Mouse (Mus musculus): ENCODE measurements around the gene Col28a1. TPM values are rescaled to one million over a fixed set of nuclear protein-coding genes. Genes with fewer than 3 reads are reported as not detected.
"Not testable (repeated sequence)": the region's sequence is repeated elsewhere in the genome, so short reads cannot be mapped to it uniquely, and the experiment has no call there.

Gene Col28a1
- polyA plus RNA-seq, 1 experiment from 2014 or later: 0.37 TPM

DNA sequence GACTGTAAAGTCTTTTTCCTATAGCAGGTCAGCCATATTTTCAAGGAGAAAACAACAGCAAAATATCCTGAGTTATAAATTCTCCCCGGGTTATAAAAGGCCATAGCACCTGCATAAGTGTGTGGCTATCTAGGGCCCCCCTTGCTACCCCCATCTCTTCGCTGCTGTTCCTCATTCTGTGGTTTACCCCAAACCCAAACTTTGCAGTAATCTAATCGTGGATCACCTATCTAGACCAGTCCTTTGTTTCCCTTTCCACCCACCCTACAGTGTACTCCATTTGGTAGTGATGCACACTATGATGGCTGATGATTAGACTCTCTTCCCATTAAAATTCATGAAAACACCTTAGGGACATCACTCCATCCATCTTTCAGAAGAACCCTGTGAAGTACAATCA is 125.3 kb downstream of the Col28a1 start:
- Histone ChIP-seq H3K9me3 (no peaks in the 10 kb centered on the region), H3K4me2 (replicated peaks) (no peak overlapping the region)
- 86% methylated on average over 3 of the region's 3 CpGs for WGBS

DNA sequence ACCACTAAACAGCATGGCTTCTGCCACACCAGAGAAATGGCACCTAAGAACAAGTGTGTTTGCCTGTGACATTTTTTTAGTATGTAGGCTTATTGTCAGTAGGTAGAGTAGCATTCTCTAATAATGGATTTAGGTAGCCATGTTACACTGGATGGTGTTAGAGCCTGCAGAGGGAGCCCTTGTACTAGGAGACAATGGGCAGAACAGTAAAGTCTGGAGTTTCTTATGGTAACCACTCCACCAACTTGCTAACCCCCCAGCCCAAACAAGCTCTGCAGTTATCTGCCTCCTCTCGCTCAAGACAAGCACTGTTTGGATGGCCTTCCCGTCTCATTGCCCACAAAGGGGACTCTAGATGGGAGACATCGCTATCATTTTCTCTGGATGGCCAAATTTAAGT is 126.2 kb downstream of the Col28a1 start:
- H3K36me3 ChIP-seq: no peaks in the 10 kb centered on the region
- no peak overlapping the region for H3K4me3 ChIP-seq
- no peaks in the 10 kb centered on the region for H3K9me3 ChIP-seq
- ATAC-seq (ENCODE audit: low FRiP score, low read depth): peak; percentile 69
- H3K9ac ChIP-seq: no peak overlapping the region
- WGBS: 55% methylated on average over 3 of the region's 3 CpGs
- no peak overlapping the region for H3K4me2 ChIP-seq (replicated peaks)
- H3K27me3 ChIP-seq: no peaks in the 10 kb centered on the region
- H3K4me1 ChIP-seq: peaks cover 11% of the 10 kb centered on the region
- no peak overlapping the region for H3K27ac ChIP-seq

More for the DNA sequence above, 125.3 kb downstream of the Col28a1 start:
- no peak for ATAC-seq (ENCODE audit: low FRiP score, low read depth)
- no peaks in the 10 kb centered on the region for H3K36me3 ChIP-seq
- peaks cover 11% of the 10 kb centered on the region for H3K4me1 ChIP-seq
- H3K27me3 ChIP-seq: no peaks in the 10 kb centered on the region
- no peak overlapping the region for H3K9ac ChIP-seq
- no peak overlapping the region for H3K27ac ChIP-seq
- H3K4me3 ChIP-seq: no peak overlapping the region

GRCm38 (mm10) chr6:8059199-8059598 is 133.2 kb downstream of the Col28a1 start:
- WGBS: 79% methylated on average over 7 of the region's 7 CpGs
- peaks cover 7% of the 10 kb centered on the region; the same call in 1 of the 2 replicates for H3K4me1 ChIP-seq
- H3K27ac ChIP-seq: no peak overlapping the region
- no peak overlapping the region for H3K9ac ChIP-seq
- ATAC-seq (ENCODE audit: low FRiP score, low read depth): no peak
- no peak overlapping the region for H3K4me3 ChIP-seq
- no peak overlapping the region for H3K4me2 ChIP-seq (replicated peaks)
- H3K27me3 ChIP-seq: no peaks in the 10 kb centered on the region
- no peaks in the 10 kb centered on the region for H3K9me3 ChIP-seq
- no peaks in the 10 kb centered on the region for H3K36me3 ChIP-seq

- ATAC-seq (ENCODE audit: low FRiP score, low read depth): no peak
These were observed 144.2 kb downstream of the Col28a1 start for GRCm38 (mm10) chr6:8048216-8048615.

DNA sequence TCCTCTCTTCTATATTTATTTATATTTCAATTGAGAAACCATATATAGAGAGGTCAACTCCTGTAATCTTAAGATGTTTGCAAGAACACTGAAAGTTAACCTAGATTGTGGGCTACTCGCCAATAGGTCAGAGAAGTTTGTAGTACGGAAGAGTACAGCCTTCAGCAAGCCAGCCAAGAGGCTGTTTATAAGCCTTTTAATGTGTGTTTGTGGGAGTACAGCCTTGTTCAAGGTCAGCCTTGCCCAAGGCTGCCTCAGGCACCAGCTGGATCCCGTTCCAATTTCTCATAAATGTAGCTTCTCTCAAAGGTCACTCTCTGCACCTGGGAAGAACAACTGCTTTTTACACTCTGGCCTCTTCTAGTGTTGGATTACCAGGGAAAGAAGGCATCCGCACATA is 146.0 kb downstream of the Col28a1 start:
- Histone ChIP-seq H3K9me3 (no peaks in the 10 kb centered on the region), H3K36me3 (no peaks in the 10 kb centered on the region), H3K9ac (no peak overlapping the region), H3K4me3 (no peak overlapping the region), H3K27ac (no peak overlapping the region), H3K4me1 (peaks cover 6% of the 10 kb centered on the region), H3K27me3 (no peaks in the 10 kb centered on the region), H3K4me2 (replicated peaks) (no peak overlapping the region)
- WGBS: 37% methylated on average over 4 of the region's 4 CpGs
- no peak for ATAC-seq (ENCODE audit: low FRiP score, low read depth)

More at GRCm38 (mm10) chr6:8048216-8048615, 144.2 kb downstream of the Col28a1 start:
- Histone ChIP-seq H3K27ac (no peak overlapping the region), H3K4me2 (replicated peaks) (no peak overlapping the region), H3K9ac (no peak overlapping the region), H3K9me3 (no peaks in the 10 kb centered on the region), H3K27me3 (no peaks in the 10 kb centered on the region), H3K36me3 (no peaks in the 10 kb centered on the region), H3K4me3 (no peak overlapping the region), H3K4me1 (peaks cover 6% of the 10 kb centered on the region)
- WGBS: 81% methylated on average over 2 of the region's 2 CpGs

DNA sequence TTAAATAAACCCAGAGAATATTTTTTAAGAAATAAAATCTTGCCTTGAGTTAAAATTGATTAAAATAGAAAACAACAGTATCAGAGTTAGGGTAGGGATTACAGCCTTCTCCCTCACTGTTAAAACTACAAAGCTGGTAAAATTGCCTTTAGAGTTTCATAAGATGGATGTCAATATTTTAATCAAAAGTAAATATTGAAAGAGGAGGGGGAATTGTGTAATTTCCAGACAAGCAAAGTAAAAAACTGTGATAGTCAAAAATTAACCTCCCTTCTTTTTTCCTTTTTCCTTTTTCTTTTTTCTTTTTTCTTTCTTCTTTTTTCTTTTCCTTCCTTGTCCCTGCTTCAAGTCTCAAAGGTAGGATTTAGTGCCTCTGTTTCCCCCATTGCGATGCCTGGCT is 146.6 kb downstream of the Col28a1 start:
- no peak for ATAC-seq (ENCODE audit: low FRiP score, low read depth)
- Histone ChIP-seq H3K36me3 (no peaks in the 10 kb centered on the region), H3K9ac (no peak overlapping the region), H3K27me3 (no peaks in the 10 kb centered on the region), H3K4me3 (no peak overlapping the region), H3K9me3 (no peaks in the 10 kb centered on the region), H3K27ac (no peak overlapping the region), H3K4me1 (peaks cover 6% of the 10 kb centered on the region), H3K4me2 (replicated peaks) (no peak overlapping the region)
- WGBS: 87% methylated on average over 1 of the region's 1 CpGs

- Histone ChIP-seq H3K4me2 (replicated peaks) (no peak overlapping the region), H3K36me3 (no peaks in the 10 kb centered on the region), H3K4me1 (0 out of 2 replicates have a peak, but pooled peaks cover 6% of the 10 kb centered on the region), H3K9me3 (no peaks in the 10 kb centered on the region), H3K4me3 (no peak overlapping the region), H3K9ac (no peak overlapping the region), H3K27ac (no peak overlapping the region), H3K27me3 (no peaks in the 10 kb centered on the region)
- ATAC-seq (ENCODE audit: low FRiP score, low read depth): no peak
- WGBS: 82% methylated on average over 4 of the region's 4 CpGs
These were observed 163.7 kb downstream of the Col28a1 start for GRCm38 (mm10) chr6:8028711-8029110.

- H3K27ac ChIP-seq: no peak overlapping the region
- 85% methylated on average over 7 of the region's 7 CpGs for WGBS
- H3K36me3 ChIP-seq: no peaks in the 10 kb centered on the region
- no peaks in the 10 kb centered on the region for H3K27me3 ChIP-seq
- ATAC-seq (ENCODE audit: low FRiP score, low read depth): no peak
- no peaks in the 10 kb centered on the region for H3K9me3 ChIP-seq
- no peak overlapping the region for H3K4me3 ChIP-seq
- no peak overlapping the region for H3K4me2 ChIP-seq (replicated peaks)
- 0 out of 2 replicates have a peak, but pooled peaks cover 6% of the 10 kb centered on the region for H3K4me1 ChIP-seq
- H3K9ac ChIP-seq: no peak overlapping the region
These were observed 166.9 kb downstream of the Col28a1 start for GRCm38 (mm10) chr6:8025332-8026129.

GRCm38 (mm10) chr6:8023527-8023926 is 168.9 kb downstream of the Col28a1 start:
- Histone ChIP-seq H3K36me3 (no peaks in the 10 kb centered on the region), H3K9me3 (no peaks in the 10 kb centered on the region), H3K4me3 (no peak overlapping the region), H3K4me1 (no peaks in the 10 kb centered on the region), H3K9ac (no peak overlapping the region), H3K27ac (no peak overlapping the region), H3K27me3 (no peaks in the 10 kb centered on the region), H3K4me2 (replicated peaks) (no peak overlapping the region)
- 83% methylated on average over 3 of the region's 3 CpGs for WGBS
- no peak for ATAC-seq (ENCODE audit: low FRiP score, low read depth)

DNA sequence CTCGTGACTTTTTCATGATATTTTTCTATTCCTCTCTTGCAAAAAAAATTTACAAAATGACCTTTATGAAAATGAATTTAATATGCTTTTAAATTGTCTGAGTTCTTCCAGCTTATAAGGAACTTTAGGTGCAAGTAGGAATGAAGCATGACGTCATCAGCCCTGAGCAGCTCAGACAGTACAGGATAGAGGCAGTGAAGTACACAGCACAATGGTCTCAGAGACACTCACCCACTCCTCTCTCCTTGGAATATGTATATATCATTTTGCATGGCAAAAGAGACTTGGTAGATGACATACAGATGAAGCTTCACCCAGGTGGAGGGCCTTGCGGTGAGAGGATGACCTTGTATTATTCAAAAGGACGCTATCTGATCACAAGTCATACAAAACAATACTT is 197.7 kb downstream of the Col28a1 start:
- WGBS: 86% methylated on average over 4 of the region's 4 CpGs
- no peak for ATAC-seq (ENCODE audit: low FRiP score, low read depth)
- H3K4me2 ChIP-seq (replicated peaks): no peak overlapping the region
- no peak overlapping the region for H3K9ac ChIP-seq
- no peaks in the 10 kb centered on the region for H3K27me3 ChIP-seq
- H3K9me3 ChIP-seq: no peaks in the 10 kb centered on the region
- H3K4me3 ChIP-seq: no peak overlapping the region
- no peaks in the 10 kb centered on the region for H3K36me3 ChIP-seq
- H3K27ac ChIP-seq: no peak overlapping the region
- no peaks in the 10 kb centered on the region for H3K4me1 ChIP-seq

DNA sequence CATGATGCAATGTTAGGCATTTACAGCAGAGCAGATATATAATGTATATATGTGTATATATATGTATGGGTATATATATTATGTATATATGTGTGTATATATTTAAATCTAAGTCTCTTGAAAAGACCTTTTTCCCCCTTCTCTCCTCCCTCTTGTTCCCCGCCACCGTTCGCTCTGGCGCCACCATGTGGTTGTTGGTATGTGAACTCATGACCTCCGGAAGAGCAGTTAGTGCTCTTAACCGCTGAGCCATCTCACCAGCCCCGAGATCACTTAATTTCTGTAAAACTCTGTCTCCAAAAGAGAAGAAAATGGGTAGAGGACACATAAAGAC is 208.8 kb downstream of the Col28a1 start:
- no peaks in the 10 kb centered on the region for H3K36me3 ChIP-seq
- peak overlapping the region; percentile 54 for H3K4me2 ChIP-seq (replicated peaks)
- no peaks in the 10 kb centered on the region for H3K9me3 ChIP-seq
- peak overlapping the region; percentile 27 for H3K4me3 ChIP-seq
- ATAC-seq (ENCODE audit: low FRiP score, low read depth): peak; percentile 57; the same call in 1 of the 2 replicates
- no peak overlapping the region for H3K9ac ChIP-seq
- H3K27me3 ChIP-seq: no peaks in the 10 kb centered on the region
- no peak overlapping the region for H3K27ac ChIP-seq
- H3K4me1 ChIP-seq: no peaks in the 10 kb centered on the region
- WGBS: 28% methylated on average over 7 of the region's 7 CpGs

GRCm38 (mm10) chr6:7982958-7983645 is 209.3 kb downstream of the Col28a1 start:
- Histone ChIP-seq H3K4me3 (peak overlapping the region; percentile 27), H3K4me2 (replicated peaks) (peak overlapping the region; percentile 54)
- H3K27me3 ChIP-seq, H3K9ac ChIP-seq, H3K4me1 ChIP-seq, H3K9me3 ChIP-seq, H3K36me3 ChIP-seq, H3K27ac ChIP-seq: not testable (repeated sequence)
- 0 out of 2 replicates have a peak, but pooled peaks have one; percentile 28 for ATAC-seq (ENCODE audit: low FRiP score, low read depth)
- WGBS: 60% methylated on average over 32 of the region's 32 CpGs
